Mouse (Mus musculus) heart, postnatal 0 days (tissue): Measurements from ENCODE around the gene Ncam1.

Experiments
- CTCF ChIP-seq: IDR thresholded peaks from 2 replicates; pipeline ENCODE4 v1.5.1; 2016; ENCODE audit warnings: antibody characterized with exemption, control low read depth, low read depth
- EP300 ChIP-seq: IDR thresholded peaks from 2 replicates; pipeline ENCODE4 v1.6.1; 2016; ENCODE audit warnings: antibody characterized with exemption, low read depth

DNA sequence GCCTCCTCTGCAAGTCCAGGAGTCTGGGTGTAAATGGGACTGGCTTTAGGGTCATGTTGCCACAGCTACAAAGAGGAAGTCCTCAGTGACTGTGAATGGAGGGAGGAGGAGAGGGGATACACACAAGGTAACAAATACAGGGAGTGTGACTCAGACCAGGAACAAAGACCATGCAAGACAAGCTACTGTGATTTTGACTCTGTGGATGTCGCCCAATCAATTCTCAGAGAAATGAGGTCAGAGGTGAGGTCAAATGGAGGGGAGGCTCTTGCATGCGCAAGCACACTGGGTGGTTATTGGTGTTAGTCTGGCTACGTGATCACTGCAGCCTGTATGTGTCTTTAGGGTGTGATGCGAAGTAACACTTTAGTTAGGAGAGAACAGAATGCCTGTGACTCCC is 268.0 kb downstream of the Ncam1 start:
- TF ChIP-seq CTCF (no peak), EP300 (no peak)
